Mouse (Mus musculus): ENCODE data around the gene Khsrp. TPM values are rescaled to one million over a fixed set of nuclear protein-coding genes. Genes with fewer than 3 reads are reported as not detected.

Gene Khsrp
- polyA plus RNA-seq (2016; fragmentation: Nextera tagmentation; extraction: Ambion mirVana), result 30.1 and 31.3 TPM in 2 replicates

GRCm38 (mm10) chr17:57030931-57031660 is at the start of gene Khsrp:
TSS of gene Khsrp (minus strand) at chr17:57031522.
- H3K27me3 ChIP-seq (ENCODE audit: insufficient read depth, poor library complexity, severe bottlenecking), result no peaks in the 10 kb centered on the region
- no peaks in the 10 kb centered on the region for H3K9me3 ChIP-seq
- WGBS, result under 1% methylated on average over 97 of the region's 99 CpGs
- peaks cover 33% of the 10 kb centered on the region for H3K36me3 ChIP-seq
- peaks cover 18% of the 10 kb centered on the region for H3K4me1 ChIP-seq
- H3K4me3 ChIP-seq, result peak within 1 kb of the TSS; percentile 92
- no peak for DNase-seq (ENCODE audit: low spot score)
- H3K27ac ChIP-seq, result peak within 1 kb of the TSS; percentile 98

DNA sequence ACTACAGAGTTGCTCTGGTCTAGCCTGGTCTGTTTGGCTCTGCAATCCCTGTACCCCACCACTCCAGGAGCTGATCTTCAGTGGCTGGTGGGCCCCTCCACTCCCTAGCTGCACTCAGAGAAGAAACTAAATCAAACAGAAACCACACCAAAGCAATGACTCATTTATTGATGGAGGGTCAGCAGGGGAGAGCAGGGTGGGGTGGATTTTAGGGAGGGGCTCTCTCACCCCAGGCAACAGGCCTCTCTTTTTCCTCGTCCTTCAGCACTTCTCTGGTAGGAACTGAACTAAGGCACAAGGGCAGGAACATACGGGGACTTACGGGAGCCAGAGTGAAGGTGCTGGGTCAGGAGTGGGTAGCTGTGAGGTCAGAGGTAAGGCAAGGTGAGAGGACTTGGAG is 48.6 kb upstream of the Khsrp start:
- Histone ChIP-seq H3K9me3 (no peaks in the 10 kb centered on the region), H3K4me1 (peaks cover 10% of the 10 kb centered on the region; the same call in 1 of the 2 replicates), H3K27me3 (ENCODE audit: insufficient read depth, poor library complexity, severe bottlenecking) (peaks cover 26% of the 10 kb centered on the region; the same call in 1 of the 2 replicates), H3K27ac (no peak overlapping the region), H3K4me3 (no peak overlapping the region), H3K36me3 (peaks cover 2% of the 10 kb centered on the region; the same call in 1 of the 2 replicates)
- 69% methylated on average over 3 of the region's 3 CpGs for WGBS
- DNase-seq (ENCODE audit: low spot score), result no peak

DNA sequence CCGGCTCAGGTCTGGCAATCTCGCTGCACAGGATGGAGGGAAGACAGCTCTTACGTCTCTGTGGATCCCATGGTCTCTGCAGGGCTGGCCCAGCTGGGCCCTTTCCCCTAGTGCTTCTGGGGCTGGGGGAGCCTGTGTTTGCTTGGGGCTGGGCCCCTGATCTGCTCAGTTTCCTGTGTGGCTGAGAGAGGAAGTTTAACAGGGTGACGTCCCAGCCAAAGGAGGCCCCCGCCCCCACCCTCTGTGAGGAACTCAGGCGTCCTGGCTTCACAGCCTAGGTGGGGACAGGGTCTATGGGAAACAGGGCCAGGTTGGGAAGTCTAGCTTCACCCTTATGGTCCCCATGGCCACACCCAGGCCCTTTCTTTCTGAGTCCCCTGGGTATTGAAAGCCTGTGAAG is 47.0 kb upstream of the Khsrp start, which contains the start of gene Dennd1c:
Gene Dennd1c, minus strand, starts transcription at position 179 of the 400 bp plus-strand sequence.
- Histone ChIP-seq H3K27ac (peak within 1 kb of the TSS; percentile 56; the same call in 1 of the 2 replicates), H3K36me3 (peaks cover 2% of the 10 kb centered on the region; the same call in 1 of the 2 replicates), H3K27me3 (ENCODE audit: insufficient read depth, poor library complexity, severe bottlenecking) (peaks cover 31% of the 10 kb centered on the region; the same call in 1 of the 2 replicates), H3K4me1 (peaks cover 10% of the 10 kb centered on the region; the same call in 1 of the 2 replicates), H3K9me3 (no peaks in the 10 kb centered on the region), H3K4me3 (no peak within 1 kb of the TSS)
- 30% methylated on average over 6 of the region's 6 CpGs for WGBS
- no peak for DNase-seq (ENCODE audit: low spot score)

GRCm38 (mm10) chr17:57076916-57077315 is 45.6 kb upstream of the Khsrp start:
- peaks cover 2% of the 10 kb centered on the region; the same call in 1 of the 2 replicates for H3K36me3 ChIP-seq
- peaks cover 41% of the 10 kb centered on the region; the same call in 1 of the 2 replicates for H3K27me3 ChIP-seq (ENCODE audit: insufficient read depth, poor library complexity, severe bottlenecking)
- no peak for DNase-seq (ENCODE audit: low spot score)
- no peaks in the 10 kb centered on the region for H3K9me3 ChIP-seq
- no peak overlapping the region for H3K4me3 ChIP-seq
- peaks cover 10% of the 10 kb centered on the region; the same call in 1 of the 2 replicates for H3K4me1 ChIP-seq
- H3K27ac ChIP-seq, result no peak overlapping the region
- WGBS, result 57% methylated on average over 3 of the region's 3 CpGs

DNA sequence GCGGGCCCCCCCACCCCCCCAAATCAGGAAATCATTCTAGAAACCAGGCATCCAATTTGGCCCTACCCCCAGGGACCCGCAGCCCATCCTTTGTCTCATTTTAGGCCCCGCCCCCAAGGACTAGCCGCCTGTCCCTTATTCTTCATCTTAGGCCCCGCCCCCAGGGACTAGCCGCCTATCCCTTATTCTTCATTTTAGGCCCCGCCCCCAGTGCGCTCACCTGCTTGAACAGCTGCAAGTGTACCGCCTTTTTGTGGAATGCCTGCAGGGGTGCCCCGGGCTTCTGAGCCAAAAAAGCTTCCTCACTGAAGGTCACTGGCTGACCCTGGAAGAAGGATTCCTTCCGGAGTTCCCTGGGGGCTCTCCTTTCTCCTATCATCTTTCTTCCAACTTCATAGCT is 39.4 kb upstream of the Khsrp start:
- peaks cover 72% of the 10 kb centered on the region for H3K27me3 ChIP-seq (ENCODE audit: insufficient read depth, poor library complexity, severe bottlenecking)
- H3K9me3 ChIP-seq, result no peaks in the 10 kb centered on the region
- no peaks in the 10 kb centered on the region; the same call in 1 of the 2 replicates for H3K4me1 ChIP-seq
- DNase-seq (ENCODE audit: low spot score), result no peak
- H3K36me3 ChIP-seq, result no peaks in the 10 kb centered on the region
- WGBS, result 8% methylated on average over 11 of the region's 11 CpGs
- 0 out of 2 replicates have a peak overlapping the region, but pooled peaks have one; percentile 15 for H3K4me3 ChIP-seq
- no peak overlapping the region for H3K27ac ChIP-seq

- Histone ChIP-seq H3K9me3 (no peaks in the 10 kb centered on the region), H3K4me3 (no peak overlapping the region), H3K4me1 (no peaks in the 10 kb centered on the region; the same call in 1 of the 2 replicates), H3K27ac (no peak overlapping the region), H3K27me3 (ENCODE audit: insufficient read depth, poor library complexity, severe bottlenecking) (peaks cover 73% of the 10 kb centered on the region), H3K36me3 (no peaks in the 10 kb centered on the region)
- no peak for DNase-seq (ENCODE audit: low spot score)
- 15% methylated on average over 9 of the region's 9 CpGs for WGBS
Observed at GRCm38 (mm10) chr17:57070272-57070671, 39.0 kb upstream of the Khsrp start.

DNA sequence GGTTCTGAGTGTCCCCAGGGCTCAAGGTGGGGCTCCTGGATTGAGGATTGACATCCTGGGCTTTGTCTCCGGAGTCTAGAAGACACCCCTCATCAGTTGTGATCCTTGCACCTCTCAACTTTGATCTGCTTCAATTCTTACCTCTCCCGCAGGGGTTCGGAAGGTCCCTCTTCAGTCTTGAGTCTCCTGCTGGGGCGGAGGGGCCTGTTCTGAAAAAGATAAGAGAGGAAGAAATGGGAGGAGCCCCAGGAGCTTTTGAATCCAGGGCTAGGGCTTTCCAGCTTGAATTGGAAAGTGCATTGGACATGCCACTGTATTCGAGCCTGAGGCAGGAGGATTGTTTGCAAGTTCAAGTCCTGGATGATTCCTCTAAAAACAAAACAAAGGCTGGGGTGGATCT is 35.6 kb upstream of the Khsrp start:
- Histone ChIP-seq H3K4me1 (peaks cover 8% of the 10 kb centered on the region), H3K9me3 (no peaks in the 10 kb centered on the region), H3K4me3 (no peak overlapping the region), H3K36me3 (no peaks in the 10 kb centered on the region), H3K27me3 (ENCODE audit: insufficient read depth, poor library complexity, severe bottlenecking) (peaks cover 78% of the 10 kb centered on the region), H3K27ac (no peak overlapping the region)
- 38% methylated on average over 5 of the region's 5 CpGs for WGBS
- DNase-seq (ENCODE audit: low spot score), result no peak

- Histone ChIP-seq H3K27me3 (ENCODE audit: insufficient read depth, poor library complexity, severe bottlenecking) (peaks cover 72% of the 10 kb centered on the region), H3K9me3 (no peaks in the 10 kb centered on the region), H3K4me1 (peaks cover 33% of the 10 kb centered on the region), H3K4me3 (0 out of 2 replicates have a peak overlapping the region, but pooled peaks have one; percentile 51), H3K36me3 (no peaks in the 10 kb centered on the region), H3K27ac (no peak overlapping the region)
- WGBS, result 15% methylated on average over 8 of the region's 8 CpGs
- DNase-seq (ENCODE audit: low spot score), result no peak
Observed at GRCm38 (mm10) chr17:57063031-57063430, 31.7 kb upstream of the Khsrp start.

GRCm38 (mm10) chr17:57062548-57062947 is 31.2 kb upstream of the Khsrp start:
- Histone ChIP-seq H3K36me3 (no peaks in the 10 kb centered on the region), H3K4me1 (peaks cover 35% of the 10 kb centered on the region), H3K9me3 (no peaks in the 10 kb centered on the region), H3K27ac (no peak overlapping the region), H3K4me3 (peak overlapping the region; percentile 51), H3K27me3 (ENCODE audit: insufficient read depth, poor library complexity, severe bottlenecking) (peaks cover 71% of the 10 kb centered on the region)
- 1% methylated on average over 22 of the region's 22 CpGs for WGBS
- DNase-seq (ENCODE audit: low spot score), result no peak

- under 1% methylated on average over 39 of the region's 39 CpGs for WGBS
- Histone ChIP-seq H3K27me3 (ENCODE audit: insufficient read depth, poor library complexity, severe bottlenecking) (peaks cover 67% of the 10 kb centered on the region), H3K36me3 (peaks cover 3% of the 10 kb centered on the region)
Observed at GRCm38 (mm10) chr17:57062011-57062521, 30.7 kb upstream of the Khsrp start.

GRCm38 (mm10) chr17:57061069-57061468 is 29.7 kb upstream of the Khsrp start:
- Histone ChIP-seq H3K9me3 (no peaks in the 10 kb centered on the region), H3K27ac (no peak overlapping the region), H3K4me3 (peak overlapping the region; percentile 88; the same call in 1 of the 2 replicates), H3K36me3 (peaks cover 9% of the 10 kb centered on the region), H3K27me3 (ENCODE audit: insufficient read depth, poor library complexity, severe bottlenecking) (peaks cover 58% of the 10 kb centered on the region), H3K4me1 (peaks cover 35% of the 10 kb centered on the region)
- WGBS, result 45% methylated on average over 10 of the region's 10 CpGs
- DNase-seq (ENCODE audit: low spot score), result no peak

More at GRCm38 (mm10) chr17:57062011-57062521, 30.7 kb upstream of the Khsrp start:
- no peak overlapping the region for H3K27ac ChIP-seq
- H3K9me3 ChIP-seq, result no peaks in the 10 kb centered on the region
- H3K4me1 ChIP-seq, result peaks cover 35% of the 10 kb centered on the region
- peak overlapping the region; percentile 51 for H3K4me3 ChIP-seq
- DNase-seq (ENCODE audit: low spot score), result no peak

DNA sequence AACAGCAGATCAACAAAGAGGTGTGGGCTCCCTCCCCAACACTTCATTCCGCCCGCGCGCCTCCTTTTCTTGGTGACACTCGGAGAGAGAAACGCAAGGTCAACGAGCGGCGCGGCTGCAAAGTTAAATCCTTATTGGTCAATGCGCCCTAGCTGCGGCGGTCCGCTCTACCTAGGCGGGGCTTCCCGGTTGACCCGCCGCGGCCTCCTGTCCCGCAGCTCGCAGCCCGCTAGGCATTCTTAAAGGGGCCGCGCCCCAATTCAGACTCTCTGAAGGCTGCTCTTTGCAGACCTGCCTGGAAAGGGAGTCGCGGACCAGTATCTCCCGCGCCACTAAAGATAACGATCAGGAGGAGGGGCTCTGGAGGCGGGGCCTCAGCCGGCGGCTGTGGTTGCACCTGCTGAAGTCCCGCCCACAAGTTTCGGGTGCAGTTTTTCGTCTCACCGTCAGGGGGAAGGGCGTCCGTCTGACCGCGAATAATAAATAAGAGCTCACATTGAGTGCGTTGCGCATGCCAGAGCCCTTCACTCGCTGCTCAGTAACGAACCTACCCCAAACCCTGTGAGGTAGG is 29.0 kb upstream of the Khsrp start:
- Histone ChIP-seq H3K36me3 (peaks cover 11% of the 10 kb centered on the region), H3K4me1 (peaks cover 35% of the 10 kb centered on the region), H3K9me3 (no peaks in the 10 kb centered on the region), H3K27me3 (ENCODE audit: insufficient read depth, poor library complexity, severe bottlenecking) (peaks cover 52% of the 10 kb centered on the region), H3K4me3 (peak overlapping the region; percentile 88), H3K27ac (peak overlapping the region; percentile 88)
- WGBS, result under 1% methylated on average over 44 of the region's 44 CpGs
- peak; percentile 97 for DNase-seq (ENCODE audit: low spot score)
